Mouse (Mus musculus) heart, postnatal 10 days (tissue): ENCODE data around the gene Spdl1. TPM values are rescaled to one million over a fixed set of nuclear protein-coding genes. Genes with fewer than 3 reads are reported as not detected.
"Not testable (repeated sequence)": the region's sequence is repeated elsewhere in the genome, so short reads cannot be mapped to it uniquely, and the experiment has no call there.

Experiments
- DNase-seq, 2 experiments: peaks; one replicate each; pipeline ENCODE4 v3.0.0; 2021
- intact Hi-C: fragments of 180-260 bp; cut with DNase I; formaldehyde crosslinking; loops from one replicate; pipeline ENCODE4 v1.15.1; 2025
- total RNA-seq, 2 experiments: library from RNA; stranded (reverse); gene quantifications; 2 replicates each; pipeline ENCODE4 v1.2.3; 2021

Gene Spdl1
- total RNA-seq, 2 experiments from 2014 or later, result 3.7 to 3.9 TPM

GRCm38 (mm10) chr11:34814767-34815166 lies 18.7 kb downstream of the Spdl1 start:
- intact Hi-C loops, result loop anchor here (1.0 to 10.0 kb wide), 3 partner anchors 500 to 690 kb away; partner anchors contain the start of gene Fam196b
- peak in 1 of 2 experiments; percentile 34 for DNase-seq

DNA sequence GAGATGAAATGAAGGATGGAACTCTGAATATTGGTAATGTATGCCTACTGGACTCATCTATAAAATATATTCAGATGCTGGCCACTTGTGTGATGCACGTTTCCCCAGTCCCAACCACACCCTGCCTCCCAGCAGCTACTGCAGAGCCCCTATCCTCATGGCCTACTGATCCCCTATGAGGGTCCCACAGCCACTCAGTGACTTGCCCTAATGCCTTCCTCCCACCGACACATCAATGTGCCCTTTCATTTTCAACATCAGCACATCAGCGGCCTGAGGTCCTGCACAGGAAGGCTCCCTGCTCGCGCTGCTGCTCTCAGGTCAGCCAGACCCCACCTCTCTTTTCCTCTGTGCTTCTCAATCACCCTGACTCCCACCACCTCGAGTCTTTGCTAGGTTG lies 19.1 kb downstream of the Spdl1 start:
- intact Hi-C loops, result loop anchor here (1.0 to 10.0 kb wide), 3 partner anchors 500 to 690 kb away; partner anchors contain the start of gene Fam196b
- DNase-seq, result no peak

- intact Hi-C loops, DNase-seq: not testable (repeated sequence)
These were observed 28.4 kb downstream of the Spdl1 start for GRCm38 (mm10) chr11:34805026-34805425.

GRCm38 (mm10) chr11:34798066-34798465 lies 35.4 kb downstream of the Spdl1 start:
- intact Hi-C loops, DNase-seq: not testable (repeated sequence)

DNA sequence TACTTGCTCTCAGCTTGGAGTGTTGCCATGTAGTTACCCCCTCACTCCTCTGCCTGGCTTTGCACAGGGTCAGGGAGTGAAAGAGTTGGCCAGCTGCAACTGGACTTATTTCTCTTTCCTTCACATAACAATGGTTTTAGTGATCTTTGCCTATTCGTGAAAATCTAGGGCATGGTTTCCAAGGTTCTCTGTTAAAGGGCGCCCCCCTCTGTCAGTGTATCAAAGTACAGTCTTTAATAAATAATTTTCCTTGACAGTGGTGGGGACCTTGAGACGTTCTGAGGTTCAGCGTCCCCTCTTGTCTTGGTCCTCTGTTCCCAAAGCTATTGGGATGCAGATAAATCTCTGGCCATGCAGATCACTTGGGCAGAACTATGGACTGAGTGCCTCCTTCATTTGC lies 37.3 kb downstream of the Spdl1 start:
- peak in 1 of 2 experiments; percentile 19 for DNase-seq
- intact Hi-C loops, result no loop called here

- no peak for DNase-seq
- intact Hi-C loops, result no loop called here
These were observed 41.6 kb downstream of the Spdl1 start for GRCm38 (mm10) chr11:34791872-34792271.

GRCm38 (mm10) chr11:34784864-34785263 lies 48.6 kb downstream of the Spdl1 start:
- intact Hi-C loops, result no loop called here
- no peak for DNase-seq

- peak; percentile 13 to 31 for DNase-seq
- intact Hi-C loops, result no loop called here
These were observed 49.8 kb downstream of the Spdl1 start, which contains the start of gene Dock2 for GRCm38 (mm10) chr11:34783587-34784043. TSS of gene Dock2 (minus strand) at chr11:34783892.

GRCm38 (mm10) chr11:34782516-34783430 lies 50.7 kb downstream of the Spdl1 start:
- DNase-seq, result peak; percentile 15 to 17
- intact Hi-C loops, result no loop called here

DNA sequence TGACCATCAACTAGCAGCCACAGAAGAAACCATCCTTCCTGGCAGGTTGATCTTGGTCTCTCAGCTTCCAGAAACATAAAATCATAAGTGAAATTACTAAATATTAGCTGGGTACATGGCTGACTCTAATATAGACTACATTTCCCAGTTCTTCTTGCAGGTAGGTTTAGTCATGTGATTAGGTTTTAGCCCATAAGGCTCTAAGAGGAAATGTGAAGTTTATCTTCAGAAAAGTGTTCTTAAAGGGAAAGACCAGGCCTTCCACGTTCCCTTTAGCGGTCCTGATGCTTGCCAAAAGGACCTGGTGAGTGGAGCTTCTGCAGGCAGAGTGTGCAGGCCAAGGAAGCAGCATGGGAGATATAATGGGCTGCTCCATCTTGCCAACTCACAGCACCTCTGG lies 52.7 kb downstream of the Spdl1 start:
- DNase-seq, result no peak
- intact Hi-C loops, result no loop called here

GRCm38 (mm10) chr11:34779966-34780365 lies 53.5 kb downstream of the Spdl1 start:
- no peak for DNase-seq
- intact Hi-C loops, result no loop called here

DNA sequence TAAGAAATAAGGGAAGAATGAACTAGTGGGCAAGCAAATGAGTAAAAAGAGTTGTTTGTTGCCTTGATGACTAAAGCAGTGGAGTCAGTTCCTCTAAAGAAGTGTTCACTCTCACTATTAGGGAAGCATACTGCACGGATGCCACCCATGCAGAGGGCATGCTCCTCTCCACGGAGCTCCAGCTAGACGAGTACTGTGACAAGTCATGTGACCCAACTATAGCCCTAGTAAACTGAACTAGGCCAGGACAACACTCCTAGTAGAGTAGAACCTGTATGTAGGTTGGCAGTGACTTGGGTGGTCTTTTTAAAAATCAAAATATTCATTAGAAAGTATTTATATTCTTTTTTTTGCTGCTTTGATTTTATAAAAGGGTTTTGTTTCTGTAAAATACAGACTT lies 55.1 kb downstream of the Spdl1 start:
- DNase-seq, result no peak
- intact Hi-C loops, result no loop called here

DNA sequence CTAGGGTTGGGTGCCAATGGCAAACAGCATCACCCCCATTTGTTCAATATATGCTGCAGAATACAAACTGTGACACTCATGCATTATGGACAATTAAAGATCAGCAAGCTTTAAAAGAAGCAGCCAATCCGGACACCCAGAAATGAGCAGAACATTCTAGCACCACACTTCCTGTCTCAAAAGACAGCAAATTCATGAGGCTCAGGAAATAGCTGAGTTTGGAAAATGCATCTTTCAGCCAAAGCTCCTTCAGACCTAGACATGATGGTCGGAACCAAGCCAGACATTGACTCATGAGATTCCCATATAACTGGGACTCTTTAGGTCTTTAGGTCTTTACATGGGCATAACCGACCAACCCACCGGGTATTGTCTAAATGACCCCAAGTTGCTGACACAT lies 55.9 kb downstream of the Spdl1 start:
- DNase-seq, result no peak
- intact Hi-C loops, result no loop called here

DNA sequence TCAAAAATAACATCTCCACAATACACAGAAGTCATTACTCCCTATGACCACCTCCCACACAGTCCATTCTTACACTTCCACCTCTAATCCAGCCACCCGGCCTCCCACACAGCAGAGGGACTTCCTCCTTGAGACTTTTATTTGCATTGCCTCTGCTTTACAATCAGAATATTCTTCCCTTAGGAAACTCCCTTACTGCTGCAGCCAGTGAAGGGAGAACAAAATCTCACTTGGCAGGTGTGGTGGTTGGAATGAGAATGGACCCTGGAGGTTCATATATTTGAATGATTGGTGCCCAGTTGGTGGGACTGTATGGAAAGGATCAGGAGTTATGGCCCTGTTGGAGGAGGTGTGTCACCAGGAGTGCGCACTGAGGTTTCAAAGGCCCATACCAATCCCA lies 57.4 kb downstream of the Spdl1 start:
- intact Hi-C loops, result no loop called here
- no peak for DNase-seq

DNA sequence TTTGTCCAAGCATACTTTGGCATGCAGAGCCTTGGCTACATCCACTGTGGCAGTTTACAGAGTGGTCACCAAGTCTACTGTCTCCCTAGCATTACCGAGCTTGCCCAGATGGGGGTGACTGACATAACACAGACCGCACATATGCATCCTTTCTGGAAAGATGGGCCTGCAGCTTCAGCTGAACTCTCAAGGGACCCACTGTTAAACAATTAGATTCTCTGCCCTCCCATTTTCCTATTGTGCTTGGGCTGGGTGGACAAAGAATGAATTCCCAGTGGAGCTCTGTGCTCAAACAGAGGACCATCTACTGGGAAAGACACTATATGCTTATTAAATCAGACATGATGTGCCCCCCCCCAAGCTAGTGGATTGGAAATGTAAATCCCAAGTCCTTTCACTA lies 58.8 kb downstream of the Spdl1 start:
- no peak for DNase-seq
- intact Hi-C loops, result no loop called here

DNA sequence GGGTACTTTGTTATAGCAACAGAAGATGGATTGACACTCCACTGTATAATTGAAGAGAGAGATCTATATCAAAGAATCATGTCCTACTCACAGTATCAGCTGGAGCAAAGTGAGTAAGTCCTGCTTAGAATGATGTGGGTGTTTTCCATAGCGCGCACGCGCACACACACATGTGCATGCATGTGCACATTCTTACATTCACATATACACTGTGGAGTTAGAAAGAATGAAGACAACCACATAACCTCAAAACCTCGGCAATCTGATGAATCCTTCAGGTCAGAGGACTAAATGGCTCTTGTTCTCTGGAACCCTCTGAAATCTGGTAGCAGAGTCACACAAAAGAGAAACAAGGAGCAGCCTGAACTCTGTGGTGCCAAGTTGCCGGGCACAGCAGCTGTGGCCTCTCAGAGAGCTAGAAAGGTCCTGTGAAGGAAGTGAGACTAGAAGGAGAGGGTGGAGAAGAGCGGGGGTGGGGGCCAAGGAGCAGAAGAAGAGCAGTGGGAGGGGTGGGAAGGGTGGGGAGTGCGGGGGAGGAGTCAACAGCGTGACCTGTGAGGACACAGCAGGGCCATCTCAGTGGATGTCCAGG lies 60.0 kb downstream of the Spdl1 start:
- no peak for DNase-seq
- intact Hi-C loops, result no loop called here

DNA sequence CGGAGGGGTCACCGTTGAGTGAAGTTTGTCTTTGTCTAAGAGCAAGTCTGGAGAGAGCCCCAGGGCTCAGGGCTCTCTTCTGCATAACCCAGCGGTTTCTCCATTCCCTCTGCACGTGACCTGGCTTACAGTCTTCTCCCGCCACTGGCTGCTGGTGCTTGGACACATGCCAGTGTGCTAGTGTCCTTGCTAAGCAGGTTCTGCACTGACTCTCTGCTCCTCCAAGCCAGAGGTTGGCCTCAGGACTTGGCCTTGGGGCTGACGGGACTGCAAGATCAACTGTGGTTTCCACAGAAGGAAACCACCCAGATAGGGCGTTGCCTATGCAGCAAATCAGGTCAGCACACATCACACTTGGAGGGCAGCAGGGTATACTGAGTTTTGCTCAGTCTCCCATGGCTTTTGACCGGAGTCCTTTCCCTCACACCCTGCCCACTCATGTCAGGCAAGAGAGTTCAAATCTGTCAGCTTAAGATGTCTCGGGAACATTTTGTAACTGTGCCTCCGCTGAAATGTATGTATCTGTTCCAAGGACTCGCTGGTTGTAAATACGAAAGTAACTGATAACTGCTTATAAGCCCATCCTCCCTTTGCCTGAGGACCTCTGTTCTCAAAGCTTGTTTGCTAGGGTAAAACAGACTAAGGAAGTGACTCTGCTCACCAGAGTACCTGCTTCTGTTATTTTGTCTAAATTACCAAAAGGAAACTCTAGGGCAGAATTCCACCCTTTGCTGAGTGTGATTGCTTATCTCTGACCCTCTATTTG lies 62.0 kb downstream of the Spdl1 start:
- intact Hi-C loops, result no loop called here

DNA sequence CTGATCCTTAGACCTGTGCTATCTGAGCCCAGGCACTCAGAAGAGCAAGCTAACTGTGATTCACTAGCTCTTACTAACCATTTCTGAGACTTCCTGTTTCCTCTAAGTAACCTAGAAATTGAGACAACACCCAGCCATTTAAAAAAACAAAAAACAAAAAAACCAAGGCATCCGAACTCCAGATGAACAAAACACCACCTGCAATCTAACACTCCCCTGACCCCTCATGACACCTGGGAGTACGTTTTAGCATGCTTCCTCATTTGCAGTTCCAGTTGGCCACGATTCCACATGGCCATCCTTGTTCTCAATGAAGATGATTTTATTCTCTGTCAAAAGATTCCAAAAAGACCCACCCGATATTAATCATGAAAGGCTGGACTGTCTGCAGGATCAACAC lies 62.8 kb downstream of the Spdl1 start:
- no peak for DNase-seq
- intact Hi-C loops, result no loop called here

More for the DNA sequence above, 62.0 kb downstream of the Spdl1 start:
- DNase-seq, result peak; percentile 54 to 57

GRCm38 (mm10) chr11:34769946-34770345 lies 63.5 kb downstream of the Spdl1 start:
- intact Hi-C loops, result no loop called here
- no peak for DNase-seq

- no peak for DNase-seq
- intact Hi-C loops, result no loop called here
These were observed 64.0 kb downstream of the Spdl1 start for GRCm38 (mm10) chr11:34769396-34769795.
